Mouse (Mus musculus) liver, embryonic 15.5 days (tissue): ENCODE data around the gene Mrpl35. TPM values are rescaled to one million over a fixed set of nuclear protein-coding genes. Genes with fewer than 3 reads are reported as not detected.
"Not testable (repeated sequence)": the region's sequence is repeated elsewhere in the genome, so short reads cannot be mapped to it uniquely, and the experiment has no call there.

Experiments
- ATAC-seq: fragments of 200-750 bp; cut with Nextera tagmentation; 2 replicates; pipeline ENCODE4 v1.8.0; 2017; ENCODE audit warnings: moderate number of reproducible peaks, mild to moderate bottlenecking, moderate library complexity; ENCODE audit not compliant: insufficient read depth
- H3K27ac ChIP-seq: fragments of 300-500 bp; sonication (generic); replicated peaks from 2 replicates; pipeline ENCODE4 v1.5.1; 2015; ENCODE audit warnings: mild to moderate bottlenecking, inconsistent platforms
- H3K27me3 ChIP-seq: fragments of 300-500 bp; sonication (generic); 2 replicates; pipeline ENCODE4 v1.6.1; 2015; ENCODE audit warnings: mild to moderate bottlenecking, inconsistent platforms
- H3K36me3 ChIP-seq: fragments of 300-500 bp; sonication (generic); replicated peaks from 2 replicates; pipeline ENCODE4 v1.6.1; 2015; ENCODE audit warnings: moderate library complexity, mild to moderate bottlenecking, inconsistent platforms
- H3K4me1 ChIP-seq: fragments of 300-500 bp; sonication (generic); replicated peaks from 2 replicates; pipeline ENCODE4 v1.6.1; 2015; ENCODE audit warnings: inconsistent platforms
- H3K4me2 ChIP-seq: fragments of 300-500 bp; sonication (generic); 2 replicates; pipeline ENCODE4 v1.6.1; 2015; ENCODE audit warnings: moderate library complexity, mild to moderate bottlenecking, inconsistent platforms
- H3K4me3 ChIP-seq: fragments of 300-500 bp; sonication (generic); replicated peaks from 2 replicates; pipeline ENCODE4 v1.5.1; 2015; ENCODE audit warnings: mild to moderate bottlenecking, inconsistent platforms
- H3K9ac ChIP-seq: fragments of 300-500 bp; sonication (generic); 2 replicates; pipeline ENCODE4 v1.6.1; 2015; ENCODE audit warnings: moderate library complexity, mild to moderate bottlenecking, inconsistent platforms
- H3K9me3 ChIP-seq: fragments of 300-500 bp; sonication (generic); replicated peaks from 2 replicates; pipeline ENCODE4 v1.6.1; 2016; ENCODE audit warnings: inconsistent platforms
- WGBS: fragments of 180-500 bp; shearing (Covaris S2); methylation state at CpG from one replicate; pipeline ENCODE4 v1.1.7; 2015; ENCODE audit warnings: mixed read lengths; ENCODE audit not compliant: insufficient replicate concordance; 5-methylcytosine and 5-hydroxymethylcytosine counted together
- polyA plus RNA-seq: library from polyadenylated mRNA; unstranded; fragments of >200 nt; fragmentation: Nextera tagmentation; extraction: Ambion mirVana; gene quantifications from 2 replicates; pipeline ENCODE4 v1.2.1, GENCODE M21; 2015

Gene Mrpl35
- 51.4 and 56.5 TPM in 2 replicates for polyA plus RNA-seq

- peaks cover 29% of the 10 kb centered on the region for H3K4me1 ChIP-seq
- 29% methylated on average over 1 of the region's 1 CpGs for WGBS
- H3K9ac ChIP-seq = no peak within 1 kb of the TSS
- no peak within 1 kb of the TSS for H3K4me2 ChIP-seq
- no peaks in the 10 kb centered on the region for H3K9me3 ChIP-seq
- no peak within 1 kb of the TSS for H3K4me3 ChIP-seq
- no peak within 1 kb of the TSS for H3K27ac ChIP-seq
- peaks cover 4% of the 10 kb centered on the region; the same call in 1 of the 2 replicates for H3K27me3 ChIP-seq
- H3K36me3 ChIP-seq = no peaks in the 10 kb centered on the region
- ATAC-seq = no peak
Observed at GRCm38 (mm10) chr6:71826869-71827268, at the start of gene Mrpl35. Gene Mrpl35, minus strand, starts transcription at chr6:71826969.

DNA sequence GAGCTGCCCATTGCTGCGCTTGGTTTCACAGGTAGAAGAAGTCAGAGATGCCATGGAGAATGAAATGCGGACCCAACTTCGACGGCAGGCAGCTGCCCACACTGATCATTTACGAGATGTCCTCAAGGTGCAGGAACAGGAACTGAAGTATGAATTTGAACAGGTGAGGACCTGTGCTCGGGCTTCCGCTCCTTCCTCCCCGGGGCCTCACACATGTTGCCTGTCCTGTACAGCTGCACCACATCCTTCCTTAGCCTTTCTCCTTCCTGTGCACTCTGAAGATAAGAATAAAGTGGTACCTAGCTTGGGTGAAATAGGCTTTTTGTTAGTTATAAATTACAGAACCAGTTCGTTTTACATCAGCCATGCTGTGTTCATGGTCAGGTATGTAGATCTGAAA, 44.6 kb upstream of the Mrpl35 start:
- ATAC-seq = no peak
- 63% methylated on average over 9 of the region's 9 CpGs for WGBS
- H3K36me3 ChIP-seq = peaks cover 88% of the 10 kb centered on the region
- H3K4me3 ChIP-seq = no peak overlapping the region
- no peak overlapping the region for H3K9ac ChIP-seq
- H3K4me1 ChIP-seq = no peaks in the 10 kb centered on the region
- no peaks in the 10 kb centered on the region for H3K9me3 ChIP-seq
- H3K27ac ChIP-seq = no peak overlapping the region
- no peak overlapping the region for H3K4me2 ChIP-seq
- H3K27me3 ChIP-seq = no peaks in the 10 kb centered on the region

- peaks cover 85% of the 10 kb centered on the region for H3K36me3 ChIP-seq
- H3K9me3 ChIP-seq = no peaks in the 10 kb centered on the region
- 73% methylated on average over 1 of the region's 1 CpGs for WGBS
- H3K4me2 ChIP-seq = no peak overlapping the region
- no peaks in the 10 kb centered on the region for H3K4me1 ChIP-seq
- no peak overlapping the region for H3K4me3 ChIP-seq
- H3K27me3 ChIP-seq = no peaks in the 10 kb centered on the region
- H3K9ac ChIP-seq = no peak overlapping the region
- H3K27ac ChIP-seq = no peak overlapping the region
- ATAC-seq = no peak
Observed at GRCm38 (mm10) chr6:71868809-71869208, 42.0 kb upstream of the Mrpl35 start.

GRCm38 (mm10) chr6:71867751-71868150, 41.0 kb upstream of the Mrpl35 start:
- Histone ChIP-seq H3K36me3 (peaks cover 86% of the 10 kb centered on the region), H3K4me3 (no peak overlapping the region), H3K9ac (no peak overlapping the region), H3K4me1 (no peaks in the 10 kb centered on the region), H3K4me2 (no peak overlapping the region), H3K27ac (no peak overlapping the region), H3K27me3 (no peaks in the 10 kb centered on the region), H3K9me3 (no peaks in the 10 kb centered on the region)
- WGBS = 79% methylated on average over 2 of the region's 2 CpGs
- ATAC-seq = no peak

GRCm38 (mm10) chr6:71846906-71847305, 20.1 kb upstream of the Mrpl35 start:
- peaks cover 49% of the 10 kb centered on the region for H3K36me3 ChIP-seq
- H3K4me1 ChIP-seq, H3K9me3 ChIP-seq, H3K27ac ChIP-seq, H3K4me2 ChIP-seq, ATAC-seq, H3K27me3 ChIP-seq, H3K4me3 ChIP-seq, H3K9ac ChIP-seq: not testable (repeated sequence)
- WGBS = 88% methylated on average over 6 of the region's 6 CpGs

DNA sequence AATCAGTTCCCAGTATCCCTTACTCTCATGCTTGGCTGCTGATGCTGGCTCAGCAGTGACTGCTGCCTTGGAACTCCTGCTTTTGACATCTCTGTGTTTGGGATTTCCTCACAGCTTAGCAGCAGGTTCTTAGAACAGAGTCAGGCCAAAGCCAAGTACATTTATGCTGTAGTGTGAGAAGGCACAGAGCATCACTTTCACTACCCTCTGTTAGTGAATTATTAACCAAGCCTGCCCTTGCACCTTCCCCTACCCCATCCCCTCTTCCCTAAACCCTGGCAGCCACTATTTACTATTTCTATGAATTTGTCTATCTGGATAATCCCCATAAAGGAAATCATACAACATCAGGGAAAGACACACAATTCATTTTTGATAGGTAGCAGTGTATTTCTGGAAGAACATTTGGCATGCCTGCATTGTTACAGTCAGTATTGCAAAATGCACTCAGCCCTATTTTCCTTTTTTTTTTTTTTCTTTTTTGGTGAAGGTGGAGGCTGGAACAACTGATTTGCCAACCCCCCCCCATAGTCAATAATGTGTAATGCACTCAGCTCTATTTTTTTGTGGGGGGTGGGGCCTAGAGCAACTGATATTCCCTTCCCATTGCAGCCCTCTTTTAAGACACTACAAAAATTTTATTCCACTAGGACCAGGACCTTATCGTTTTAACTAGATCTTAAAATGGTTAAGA, 14.0 kb upstream of the Mrpl35 start:
- Histone ChIP-seq H3K4me2 (peak overlapping the region; percentile 18; the same call in 1 of the 2 replicates), H3K9ac (no peak overlapping the region), H3K4me1 (peaks cover 27% of the 10 kb centered on the region), H3K27me3 (no peaks in the 10 kb centered on the region), H3K9me3 (no peaks in the 10 kb centered on the region), H3K27ac (peak overlapping the region; percentile 34; the same call in 1 of the 2 replicates), H3K4me3 (no peak overlapping the region), H3K36me3 (peaks cover 14% of the 10 kb centered on the region)
- peak; percentile 69 for ATAC-seq
- 85% methylated on average over 1 of the region's 1 CpGs for WGBS

GRCm38 (mm10) chr6:71839815-71840214, 13.0 kb upstream of the Mrpl35 start:
- H3K4me1 ChIP-seq = peaks cover 27% of the 10 kb centered on the region
- H3K27ac ChIP-seq = no peak overlapping the region
- no peak overlapping the region for H3K4me2 ChIP-seq
- H3K9ac ChIP-seq = no peak overlapping the region
- H3K9me3 ChIP-seq = no peaks in the 10 kb centered on the region
- no peaks in the 10 kb centered on the region for H3K27me3 ChIP-seq
- H3K4me3 ChIP-seq = no peak overlapping the region
- no peak for ATAC-seq
- peaks cover 13% of the 10 kb centered on the region for H3K36me3 ChIP-seq

DNA sequence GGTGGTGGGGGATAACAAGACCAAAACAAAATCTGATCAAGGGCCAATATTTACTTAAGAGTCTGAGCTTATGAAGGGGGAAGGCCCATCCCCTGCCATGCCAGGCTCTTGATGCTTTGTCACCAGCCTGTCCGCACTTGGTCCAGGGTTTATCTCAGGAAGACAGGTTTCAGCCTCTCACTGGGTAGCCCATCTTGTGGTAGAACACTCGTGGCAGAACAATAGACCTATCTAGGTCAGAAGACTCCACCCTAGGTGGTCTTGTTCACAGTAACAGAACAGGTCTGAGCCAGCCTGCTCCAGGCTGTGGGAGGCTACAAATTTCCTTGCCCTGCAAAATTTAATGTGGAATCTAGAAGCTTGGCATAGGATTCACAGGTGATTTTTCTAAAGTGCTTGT, 10.0 kb upstream of the Mrpl35 start:
- ATAC-seq = no peak
- no peak overlapping the region for H3K4me3 ChIP-seq

DNA sequence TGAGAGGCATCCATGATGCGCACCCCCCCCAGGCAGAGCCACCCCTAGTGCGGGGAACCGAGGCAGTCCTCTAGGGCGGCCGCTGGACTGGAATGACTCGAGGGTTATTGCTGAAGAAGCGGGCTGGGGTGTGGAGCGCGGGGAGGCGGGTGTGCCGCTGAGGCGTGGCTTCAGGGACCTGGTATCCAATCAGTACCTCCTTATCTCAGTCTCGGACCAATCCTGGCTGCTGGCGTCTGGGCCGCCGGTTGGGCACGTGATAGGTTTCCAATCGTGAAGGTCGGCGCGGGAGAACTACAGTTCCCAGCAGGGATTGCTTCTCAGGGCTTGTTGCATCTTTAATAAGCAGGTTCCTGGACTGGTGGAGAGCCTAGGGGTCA, 4.8 kb upstream of the Mrpl35 start:
- ATAC-seq = peak; percentile 98
- no peaks in the 10 kb centered on the region for H3K27me3 ChIP-seq
- peaks cover 20% of the 10 kb centered on the region for H3K36me3 ChIP-seq
- no peaks in the 10 kb centered on the region for H3K9me3 ChIP-seq
- peaks cover 28% of the 10 kb centered on the region for H3K4me1 ChIP-seq
- peak overlapping the region; percentile 100 for H3K4me3 ChIP-seq
- under 1% methylated on average over 21 of the region's 21 CpGs for WGBS
- peak overlapping the region; percentile 97 for H3K27ac ChIP-seq
- peak overlapping the region; percentile 95 for H3K9ac ChIP-seq
- H3K4me2 ChIP-seq = peak overlapping the region; percentile 92

More for the DNA sequence above, 10.0 kb upstream of the Mrpl35 start:
- Histone ChIP-seq H3K27ac (no peak overlapping the region), H3K9me3 (no peaks in the 10 kb centered on the region), H3K9ac (no peak overlapping the region), H3K36me3 (peaks cover 20% of the 10 kb centered on the region), H3K27me3 (no peaks in the 10 kb centered on the region), H3K4me1 (peaks cover 41% of the 10 kb centered on the region), H3K4me2 (no peak overlapping the region)
- 20% methylated on average over 2 of the region's 2 CpGs for WGBS

- ATAC-seq = peak; percentile 99
- peaks cover 20% of the 10 kb centered on the region for H3K36me3 ChIP-seq
- under 1% methylated on average over 64 of the region's 64 CpGs for WGBS
Observed at GRCm38 (mm10) chr6:71830690-71831580, 4.2 kb upstream of the Mrpl35 start, which contains the start of gene Immt. Gene Immt, plus strand, starts transcription at chr6:71831331.

DNA sequence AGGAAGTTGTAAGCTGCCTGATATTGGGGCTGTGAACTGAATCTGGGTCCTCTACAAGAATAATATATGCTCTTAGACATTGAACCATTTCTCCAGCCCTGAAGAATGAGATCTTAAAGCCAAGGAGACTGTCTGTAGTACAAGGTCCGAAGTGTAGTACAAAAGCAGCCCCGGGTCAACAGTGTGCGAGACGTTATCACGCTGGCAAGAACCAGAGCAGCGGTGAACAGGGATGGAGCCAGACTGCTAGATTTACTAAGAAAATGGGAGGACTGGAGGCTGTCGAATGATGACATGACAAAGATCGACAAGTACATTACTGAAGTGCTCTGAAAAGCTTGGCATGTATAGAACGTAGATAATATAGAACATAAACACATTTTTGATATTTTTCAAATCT, 3.0 kb upstream of the Mrpl35 start:
- ATAC-seq = no peak
- H3K4me1 ChIP-seq = peaks cover 23% of the 10 kb centered on the region
- H3K36me3 ChIP-seq = peaks cover 10% of the 10 kb centered on the region
- H3K4me3 ChIP-seq = no peak overlapping the region
- H3K9ac ChIP-seq = no peak overlapping the region
- H3K4me2 ChIP-seq = peak overlapping the region; percentile 92; the same call in 1 of the 2 replicates
- peaks cover 4% of the 10 kb centered on the region; the same call in 1 of the 2 replicates for H3K27me3 ChIP-seq
- no peak overlapping the region for H3K27ac ChIP-seq
- no peaks in the 10 kb centered on the region for H3K9me3 ChIP-seq
- WGBS = 81% methylated on average over 9 of the region's 9 CpGs

More at GRCm38 (mm10) chr6:71830690-71831580, 4.2 kb upstream of the Mrpl35 start, which contains the start of gene Immt:
- Histone ChIP-seq H3K27ac (peak within 1 kb of the TSS; percentile 97), H3K4me2 (peak within 1 kb of the TSS; percentile 92), H3K4me1 (peaks cover 23% of the 10 kb centered on the region), H3K27me3 (peaks cover 4% of the 10 kb centered on the region; the same call in 1 of the 2 replicates), H3K9ac (peak within 1 kb of the TSS; percentile 95), H3K9me3 (no peaks in the 10 kb centered on the region), H3K4me3 (peak within 1 kb of the TSS; percentile 100)
